Mouse (Mus musculus) E14TG2a.4 (cell line): ENCODE data around the gene Tlr12.

ENCODE experiments used
- H3K27me3 ChIP-seq: 2 replicates; pipeline ENCODE4 v1.6.1; 2014; ENCODE audit warnings: low read length, control low read depth; ENCODE audit not compliant: insufficient read depth
- H3K36me3 ChIP-seq: 2 replicates; pipeline ENCODE4 v1.6.1; 2014; ENCODE audit warnings: low read length, control low read depth; ENCODE audit not compliant: insufficient read depth
- H3K4me1 ChIP-seq: replicated peaks from 2 replicates; pipeline ENCODE4 v1.6.1; 2014; ENCODE audit warnings: low read depth, low read length, control low read depth
- H3K4me3 ChIP-seq: replicated peaks from 2 replicates; pipeline ENCODE4 v1.5.1; 2014; ENCODE audit warnings: mild to moderate bottlenecking, low read length
- H3K9me3 ChIP-seq: 2 replicates; pipeline ENCODE4 v1.6.1; 2014; ENCODE audit warnings: low read length, control low read depth
- CTCF ChIP-seq: conservative IDR thresholded peaks from 2 replicates; pipeline ENCODE4 v1.5.1; 2014; ENCODE audit warnings: low read length
- NANOG ChIP-seq: IDR thresholded peaks from 2 replicates; pipeline ENCODE4 v1.6.1; 2014; ENCODE audit warnings: borderline replicate concordance, low read length, mixed read lengths
- POU5F1 ChIP-seq: IDR thresholded peaks from 2 replicates; pipeline ENCODE4 v1.6.1; 2014; ENCODE audit warnings: low read length, borderline replicate concordance

Tlr12 gene

DNA sequence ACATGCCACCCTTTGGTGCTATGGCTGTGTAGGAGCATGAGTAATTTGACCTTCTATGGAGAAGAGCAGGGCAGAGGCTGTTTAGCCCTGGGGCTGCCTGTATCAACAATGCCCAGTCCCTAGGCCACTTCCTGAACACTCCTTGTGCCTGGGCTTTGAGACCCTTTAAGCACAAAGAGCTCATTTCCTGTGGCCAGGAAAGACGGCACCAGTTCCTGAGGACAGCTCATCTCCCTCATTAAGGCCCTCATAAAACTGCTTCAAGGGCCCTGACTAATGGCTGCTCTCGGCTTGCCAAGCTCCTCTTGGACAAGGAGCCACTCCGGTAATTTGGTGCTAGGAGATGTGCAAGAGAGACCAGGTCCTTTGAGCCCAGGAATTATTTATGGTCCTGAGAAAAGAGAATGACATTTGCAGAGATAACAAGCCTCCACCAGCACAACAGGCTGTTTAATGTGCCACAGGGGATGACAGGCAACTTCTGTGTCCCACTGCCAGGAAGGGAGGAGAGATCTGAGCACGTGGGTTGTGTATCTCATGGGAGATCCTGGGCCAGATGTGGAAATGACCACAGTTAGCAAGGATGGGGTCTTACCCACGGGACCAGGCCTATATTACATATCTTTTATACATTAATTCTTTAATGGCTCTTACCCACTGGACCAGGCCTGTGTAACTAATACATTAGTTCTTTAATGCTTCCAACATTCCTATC lies 34.3 kb upstream of the Tlr12 start:
- no peaks in the 10 kb centered on the region for H3K36me3 ChIP-seq
- peaks cover 34% of the 10 kb centered on the region for H3K4me1 ChIP-seq
- H3K9me3 ChIP-seq, result no peaks in the 10 kb centered on the region
- peaks cover 32% of the 10 kb centered on the region for H3K27me3 ChIP-seq
- H3K4me3 ChIP-seq, result no peak overlapping the region
- no peak for TF ChIP-seq POU5F1
- TF ChIP-seq NANOG, result no peak
- no peak for TF ChIP-seq CTCF

DNA sequence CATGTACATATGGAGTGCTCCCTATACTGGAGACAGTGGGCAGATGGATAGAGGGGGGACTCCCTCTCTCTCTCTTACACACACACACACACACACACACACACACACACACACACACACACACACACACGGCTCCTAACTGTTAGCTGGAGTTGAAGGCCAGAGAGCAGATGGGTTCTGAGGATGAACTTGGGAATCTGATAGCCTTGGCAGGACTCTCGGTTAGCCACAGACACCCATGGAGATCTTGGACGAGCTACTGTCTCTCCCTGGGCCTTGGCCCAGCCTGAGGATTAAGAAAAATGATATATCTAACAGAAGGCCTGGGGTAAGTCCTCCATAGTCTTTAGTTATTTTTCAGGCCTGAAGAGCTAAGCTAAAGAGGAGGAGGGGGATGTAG lies 33.1 kb upstream of the Tlr12 start:
- H3K4me3 ChIP-seq, result no peak overlapping the region
- no peaks in the 10 kb centered on the region for H3K9me3 ChIP-seq
- peaks cover 35% of the 10 kb centered on the region for H3K4me1 ChIP-seq
- H3K36me3 ChIP-seq, result no peaks in the 10 kb centered on the region
- TF ChIP-seq POU5F1 (no peak), NANOG (no peak), CTCF (no peak)
- H3K27me3 ChIP-seq, result peaks cover 24% of the 10 kb centered on the region

- H3K4me3 ChIP-seq, result no peak overlapping the region
- H3K27me3 ChIP-seq, result peaks cover 15% of the 10 kb centered on the region
- no peaks in the 10 kb centered on the region for H3K36me3 ChIP-seq
- no peaks in the 10 kb centered on the region for H3K9me3 ChIP-seq
- TF ChIP-seq POU5F1 (no peak), NANOG (no peak), CTCF (no peak)
- H3K4me1 ChIP-seq, result peaks cover 22% of the 10 kb centered on the region; the same call in 1 of the 2 replicates
These were observed 30.3 kb upstream of the Tlr12 start for GRCm38 (mm10) chr4:128648567-128649255.

GRCm38 (mm10) chr4:128646762-128647161 lies 28.3 kb upstream of the Tlr12 start:
- Histone ChIP-seq H3K36me3 (no peaks in the 10 kb centered on the region), H3K27me3 (peaks cover 16% of the 10 kb centered on the region), H3K4me3 (no peak overlapping the region), H3K9me3 (no peaks in the 10 kb centered on the region), H3K4me1 (peaks cover 18% of the 10 kb centered on the region; the same call in 1 of the 2 replicates)
- TF ChIP-seq NANOG (no peak), POU5F1 (no peak), CTCF (no peak)

- TF ChIP-seq NANOG (no peak), CTCF (no peak), POU5F1 (no peak)
- Histone ChIP-seq H3K4me1 (peaks cover 18% of the 10 kb centered on the region; the same call in 1 of the 2 replicates), H3K9me3 (no peaks in the 10 kb centered on the region), H3K27me3 (peaks cover 16% of the 10 kb centered on the region), H3K4me3 (no peak overlapping the region), H3K36me3 (no peaks in the 10 kb centered on the region)
These were observed 27.5 kb upstream of the Tlr12 start for GRCm38 (mm10) chr4:128645896-128646295.

GRCm38 (mm10) chr4:128641766-128642717 lies 23.6 kb upstream of the Tlr12 start:
- Histone ChIP-seq H3K4me3 (no peak overlapping the region), H3K4me1 (peaks cover 12% of the 10 kb centered on the region; the same call in 1 of the 2 replicates), H3K9me3 (no peaks in the 10 kb centered on the region), H3K27me3 (peaks cover 18% of the 10 kb centered on the region; the same call in 1 of the 2 replicates), H3K36me3 (no peaks in the 10 kb centered on the region)
- TF ChIP-seq POU5F1, result no peak
- TF ChIP-seq CTCF, result no peak
- TF ChIP-seq NANOG, result no peak

GRCm38 (mm10) chr4:128638265-128638923 lies 20.0 kb upstream of the Tlr12 start:
- peaks cover 28% of the 10 kb centered on the region for H3K4me1 ChIP-seq

GRCm38 (mm10) chr4:128637250-128637649 lies 18.8 kb upstream of the Tlr12 start:
- peaks cover 25% of the 10 kb centered on the region for H3K4me1 ChIP-seq
- H3K27me3 ChIP-seq, result 0 out of 2 replicates have a peak, but pooled peaks cover 7% of the 10 kb centered on the region
- no peaks in the 10 kb centered on the region for H3K36me3 ChIP-seq
- no peak for TF ChIP-seq CTCF
- TF ChIP-seq POU5F1, result no peak
- TF ChIP-seq NANOG, result no peak
- H3K9me3 ChIP-seq, result no peaks in the 10 kb centered on the region
- no peak overlapping the region for H3K4me3 ChIP-seq

More at GRCm38 (mm10) chr4:128638265-128638923, 20.0 kb upstream of the Tlr12 start:
- no peaks in the 10 kb centered on the region for H3K36me3 ChIP-seq
- H3K27me3 ChIP-seq, result 0 out of 2 replicates have a peak, but pooled peaks cover 8% of the 10 kb centered on the region
- no peak overlapping the region for H3K4me3 ChIP-seq
- H3K9me3 ChIP-seq, result no peaks in the 10 kb centered on the region
- TF ChIP-seq CTCF (no peak), POU5F1 (no peak), NANOG (no peak)
